Mouse (Mus musculus) midbrain, embryonic 11.5 days (tissue): ENCODE measurements at regions not wholly inside any gene's neighbourhood (a gene's known extent, or its start where the extent isn't known, plus 50 kb on each side); places are given as distances from the start of the nearest gene placed in this dataset.

Experiments
- ATAC-seq: fragments of 200-750 bp; cut with Nextera tagmentation; 2 replicates; pipeline ENCODE4 v1.8.0; 2017; ENCODE audit warnings: moderate TSS enrichment, moderate library complexity; ENCODE audit not compliant: low FRiP score
- DNase-seq: peaks from one replicate; pipeline ENCODE4 v3.0.0; 2015; ENCODE audit warnings: low spot score; ENCODE audit errors: missing footprints
- H3K27ac ChIP-seq: fragments of 300-500 bp; sonication (generic); 2 replicates; pipeline ENCODE4 v1.5.1; 2014; ENCODE audit warnings: low read depth, low read length
- H3K27me3 ChIP-seq: fragments of 300-500 bp; sonication (generic); 2 replicates; pipeline ENCODE4 v1.6.1; 2014; ENCODE audit warnings: mild to moderate bottlenecking, low read length, moderate library complexity, mixed read lengths; ENCODE audit not compliant: control insufficient read depth, insufficient read depth
- H3K36me3 ChIP-seq: fragments of 300-500 bp; sonication (generic); 2 replicates; pipeline ENCODE4 v1.6.1; 2014; ENCODE audit warnings: mild to moderate bottlenecking, low read length, moderate library complexity, mixed read lengths; ENCODE audit not compliant: control insufficient read depth, insufficient read depth
- H3K4me1 ChIP-seq: fragments of 300-500 bp; sonication (generic); 2 replicates; pipeline ENCODE4 v1.6.1; 2014; ENCODE audit warnings: low read length; ENCODE audit not compliant: control insufficient read depth, insufficient read depth
- H3K4me2 ChIP-seq: fragments of 300-500 bp; sonication (generic); 2 replicates; pipeline ENCODE4 v1.6.1; 2014; ENCODE audit warnings: mild to moderate bottlenecking, moderate library complexity
- H3K4me3 ChIP-seq: fragments of 300-500 bp; sonication (generic); 2 replicates; pipeline ENCODE4 v1.5.1; 2014; ENCODE audit warnings: low read depth, low read length
- H3K9ac ChIP-seq: fragments of 300-500 bp; sonication (generic); 2 replicates; pipeline ENCODE4 v1.6.1; 2014; ENCODE audit warnings: low read length
- H3K9me3 ChIP-seq: fragments of 300-500 bp; sonication (generic); 2 replicates; pipeline ENCODE4 v1.6.1; 2016; ENCODE audit warnings: low read length; ENCODE audit not compliant: control insufficient read depth
- WGBS: fragments of 180-500 bp; shearing (Covaris S2); extraction: QIAGEN DNeasy Blood & Tissue Kit; methylation state at CpG from one replicate; pipeline ENCODE4 v1.1.7; 2014; 5-methylcytosine and 5-hydroxymethylcytosine counted together

DNA sequence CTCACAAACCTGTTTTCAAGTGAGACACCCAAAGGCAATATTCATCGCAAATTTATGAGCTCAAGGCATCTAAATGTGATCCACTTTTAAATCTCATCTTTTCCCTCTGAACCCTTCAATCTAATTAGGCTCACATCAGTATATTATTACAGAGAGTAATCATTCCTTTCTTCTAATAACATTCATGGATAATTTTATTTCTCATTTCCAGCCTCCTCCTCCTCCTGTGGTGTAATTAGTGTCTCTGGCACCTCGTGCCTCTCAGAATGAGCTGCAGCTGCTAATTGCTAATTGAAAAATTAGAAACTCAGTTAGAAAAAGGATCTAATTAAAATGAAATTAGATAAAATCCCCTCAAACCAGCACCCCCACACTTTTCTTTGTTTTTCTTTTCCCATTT lies 420.5 kb upstream of the Camk1g start:
- Histone ChIP-seq H3K36me3 (no peaks in the 10 kb centered on the region), H3K4me1 (no peaks in the 10 kb centered on the region), H3K4me2 (no peak overlapping the region), H3K9ac (no peak overlapping the region), H3K4me3 (no peak overlapping the region), H3K27me3 (no peaks in the 10 kb centered on the region), H3K27ac (no peak overlapping the region), H3K9me3 (no peaks in the 10 kb centered on the region)
- 84% methylated on average over 2 of the region's 2 CpGs for WGBS
- ATAC-seq = no peak
- DNase-seq = no peak

DNA sequence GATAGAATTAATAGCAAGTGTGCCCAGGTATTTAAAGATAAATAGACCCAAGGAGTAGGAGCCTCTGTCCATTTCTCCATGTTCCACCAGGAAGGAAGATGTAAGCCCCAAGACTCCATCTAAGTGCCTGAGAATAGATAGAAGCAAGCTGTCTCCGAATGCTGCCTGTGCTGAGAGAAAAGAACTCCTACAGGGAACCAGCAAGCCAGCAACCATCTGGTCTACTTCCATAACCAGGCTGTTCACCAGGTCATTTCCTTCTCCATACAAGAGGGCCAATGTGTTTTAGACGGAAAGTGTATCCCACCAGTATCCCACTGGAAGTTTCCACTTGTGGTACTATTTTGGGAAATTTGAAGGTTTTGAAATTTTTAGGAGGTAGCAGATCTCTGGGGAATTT lies 418.4 kb upstream of the Camk1g start:
- 91% methylated on average over 2 of the region's 2 CpGs for WGBS
- H3K4me1 ChIP-seq = no peaks in the 10 kb centered on the region
- no peak overlapping the region for H3K4me3 ChIP-seq
- ATAC-seq (no peak), DNase-seq (no peak)
- H3K27ac ChIP-seq = no peak overlapping the region
- no peaks in the 10 kb centered on the region for H3K27me3 ChIP-seq
- no peak overlapping the region for H3K4me2 ChIP-seq
- no peak overlapping the region for H3K9ac ChIP-seq
- no peaks in the 10 kb centered on the region for H3K36me3 ChIP-seq
- H3K9me3 ChIP-seq = no peaks in the 10 kb centered on the region

DNA sequence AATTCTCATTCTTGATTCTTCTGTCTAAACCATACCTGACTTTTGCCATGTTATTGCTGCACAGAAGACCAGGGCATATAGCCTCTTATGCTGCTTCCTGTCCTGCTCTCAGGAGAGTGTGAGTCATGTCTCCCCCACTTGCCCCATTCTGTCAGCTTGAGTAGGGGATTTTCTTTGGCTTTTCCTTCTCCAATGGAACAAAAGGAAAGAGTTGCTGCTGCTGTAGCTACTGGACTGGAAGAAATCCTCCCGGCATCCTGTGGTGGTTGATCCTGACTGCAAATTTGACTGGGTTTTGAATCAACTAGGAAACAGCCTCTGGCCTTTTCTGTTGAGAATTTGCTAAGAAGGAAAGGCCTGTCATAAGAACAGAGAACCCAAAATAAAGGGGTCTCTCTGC lies 417.3 kb upstream of the Camk1g start:
- DNase-seq = no peak
- WGBS = 15% methylated on average over 1 of the region's 1 CpGs
- Histone ChIP-seq H3K36me3 (no peaks in the 10 kb centered on the region), H3K9ac (no peak overlapping the region), H3K9me3 (no peaks in the 10 kb centered on the region), H3K4me3 (no peak overlapping the region), H3K27ac (no peak overlapping the region), H3K4me2 (no peak overlapping the region), H3K4me1 (no peaks in the 10 kb centered on the region), H3K27me3 (no peaks in the 10 kb centered on the region)
- ATAC-seq = no peak

DNA sequence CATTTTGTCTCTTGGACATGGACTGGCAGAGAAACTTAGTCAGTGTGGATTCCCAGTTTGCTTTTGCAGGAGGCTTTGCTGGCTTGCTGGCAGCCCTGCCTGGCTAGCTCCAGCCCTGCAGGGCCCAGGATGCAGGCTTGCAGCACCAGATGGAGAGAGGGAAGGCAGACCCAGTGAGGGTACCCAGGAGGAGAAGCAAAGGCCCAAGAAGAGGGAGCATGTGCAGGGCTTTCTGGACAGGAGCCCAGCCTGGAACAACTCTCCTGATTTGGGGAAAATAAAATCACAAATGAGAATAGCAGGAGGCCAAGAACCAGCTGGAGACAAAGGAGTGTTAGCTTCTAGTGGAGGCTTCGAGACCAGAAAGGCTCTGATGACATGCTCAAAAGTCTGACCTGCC lies 414.9 kb upstream of the Camk1g start:
- no peaks in the 10 kb centered on the region for H3K4me1 ChIP-seq
- H3K9ac ChIP-seq = no peak overlapping the region
- WGBS = 89% methylated on average over 1 of the region's 1 CpGs
- DNase-seq = no peak
- no peaks in the 10 kb centered on the region for H3K36me3 ChIP-seq
- no peak overlapping the region for H3K4me2 ChIP-seq
- H3K9me3 ChIP-seq = no peaks in the 10 kb centered on the region
- ATAC-seq = no peak
- no peak overlapping the region for H3K27ac ChIP-seq
- no peaks in the 10 kb centered on the region for H3K27me3 ChIP-seq
- H3K4me3 ChIP-seq = no peak overlapping the region

DNA sequence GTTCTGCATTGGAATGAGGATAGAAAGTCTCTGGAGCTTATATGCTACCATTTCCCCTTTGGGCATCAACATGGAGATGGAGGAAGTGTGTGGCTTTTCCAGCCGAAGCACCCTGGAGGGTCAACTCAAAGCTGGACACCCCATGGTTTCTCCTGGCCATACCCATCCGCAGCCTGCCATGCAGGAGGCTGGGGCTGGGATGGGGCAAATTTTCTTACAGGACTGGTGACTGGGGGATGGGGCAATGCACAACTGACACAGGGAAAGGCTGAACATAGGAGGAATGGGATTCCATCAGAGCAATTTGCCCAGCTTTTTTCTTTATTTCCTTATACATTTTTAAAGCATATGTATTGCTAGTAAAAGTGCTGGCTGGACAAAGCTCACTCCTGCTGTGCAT lies 414.4 kb upstream of the Camk1g start:
- no peak for ATAC-seq
- DNase-seq = no peak
- H3K4me1 ChIP-seq = no peaks in the 10 kb centered on the region
- H3K4me3 ChIP-seq = no peak overlapping the region
- H3K36me3 ChIP-seq = no peaks in the 10 kb centered on the region
- no peaks in the 10 kb centered on the region for H3K9me3 ChIP-seq
- no peak overlapping the region for H3K27ac ChIP-seq
- no peaks in the 10 kb centered on the region for H3K27me3 ChIP-seq
- no peak overlapping the region for H3K4me2 ChIP-seq
- H3K9ac ChIP-seq = no peak overlapping the region
- WGBS = 55% methylated on average over 2 of the region's 2 CpGs

DNA sequence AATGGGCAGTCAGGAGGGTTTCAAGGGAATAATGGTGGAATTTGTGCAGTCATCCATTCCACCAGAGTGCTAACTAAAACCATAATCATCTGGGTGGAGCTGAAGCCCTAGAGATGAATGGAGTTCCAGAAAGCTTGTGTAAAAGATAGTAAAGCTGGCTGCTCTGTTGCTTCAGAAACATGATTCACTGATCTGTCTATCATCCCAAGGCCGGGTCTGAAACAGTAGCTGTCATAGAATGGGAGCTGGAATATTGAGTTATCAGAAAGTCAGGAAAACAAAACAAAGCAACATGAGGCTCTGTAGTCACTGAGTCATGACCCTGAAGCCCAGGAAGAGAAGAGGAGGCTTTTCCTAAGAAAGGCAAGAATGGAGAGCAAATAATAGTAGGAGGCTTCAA lies 408.1 kb upstream of the Camk1g start:
- no peak for ATAC-seq
- no peak for DNase-seq
- 39% methylated on average over 1 of the region's 1 CpGs for WGBS
- Histone ChIP-seq H3K27me3 (no peaks in the 10 kb centered on the region), H3K9ac (no peak overlapping the region), H3K36me3 (no peaks in the 10 kb centered on the region), H3K4me3 (no peak overlapping the region), H3K27ac (no peak overlapping the region), H3K4me1 (no peaks in the 10 kb centered on the region), H3K9me3 (no peaks in the 10 kb centered on the region), H3K4me2 (no peak overlapping the region)

DNA sequence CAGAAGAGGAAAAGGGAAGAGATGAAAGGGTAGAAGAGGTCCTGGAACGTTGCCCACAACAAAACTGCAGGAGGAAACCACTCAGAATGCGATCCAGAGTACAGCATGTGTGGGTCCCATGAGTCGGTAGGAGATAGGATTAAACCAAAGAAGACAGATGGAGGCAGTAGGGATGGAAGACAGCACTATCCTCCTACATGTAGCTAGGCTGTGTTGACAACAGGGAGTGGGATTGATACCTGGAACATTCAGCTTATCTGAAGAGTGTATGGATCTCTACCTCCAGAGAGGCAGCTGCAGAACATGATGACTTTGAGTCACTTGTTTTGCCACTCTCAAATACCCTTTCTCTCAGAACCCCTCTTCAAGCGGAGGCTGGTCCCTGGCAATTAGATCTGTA lies 399.4 kb upstream of the Camk1g start:
- Histone ChIP-seq H3K9ac (no peak overlapping the region), H3K27ac (no peak overlapping the region), H3K36me3 (no peaks in the 10 kb centered on the region), H3K4me1 (no peaks in the 10 kb centered on the region), H3K4me2 (no peak overlapping the region), H3K9me3 (no peaks in the 10 kb centered on the region), H3K4me3 (no peak overlapping the region), H3K27me3 (no peaks in the 10 kb centered on the region)
- 86% methylated on average over 4 of the region's 4 CpGs for WGBS
- ATAC-seq (no peak), DNase-seq (no peak)

DNA sequence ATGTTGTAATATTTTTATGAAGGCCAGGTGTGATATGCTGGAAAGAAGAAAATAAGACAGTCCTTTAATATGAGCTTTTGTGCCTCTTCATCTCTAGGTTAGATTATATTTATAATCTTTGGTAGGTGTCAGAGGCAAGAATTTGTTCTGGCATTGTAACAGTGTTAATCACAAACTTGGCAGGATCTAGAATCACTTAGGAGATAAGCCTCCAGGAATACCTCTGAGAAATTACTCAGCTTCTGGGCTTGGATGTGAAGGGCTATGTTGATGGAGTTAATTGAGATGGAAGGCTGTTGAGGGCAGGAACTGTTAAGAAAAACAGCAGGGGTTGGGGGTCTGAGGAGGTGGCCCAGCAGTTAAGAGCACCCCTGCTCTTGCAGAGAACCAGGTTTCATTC lies 394.0 kb upstream of the Camk1g start:
- Histone ChIP-seq H3K36me3 (no peaks in the 10 kb centered on the region), H3K9ac (no peak overlapping the region), H3K9me3 (no peaks in the 10 kb centered on the region), H3K27me3 (no peaks in the 10 kb centered on the region), H3K4me1 (no peaks in the 10 kb centered on the region), H3K4me3 (no peak overlapping the region), H3K4me2 (no peak overlapping the region), H3K27ac (no peak overlapping the region)
- ATAC-seq (no peak), DNase-seq (no peak)

DNA sequence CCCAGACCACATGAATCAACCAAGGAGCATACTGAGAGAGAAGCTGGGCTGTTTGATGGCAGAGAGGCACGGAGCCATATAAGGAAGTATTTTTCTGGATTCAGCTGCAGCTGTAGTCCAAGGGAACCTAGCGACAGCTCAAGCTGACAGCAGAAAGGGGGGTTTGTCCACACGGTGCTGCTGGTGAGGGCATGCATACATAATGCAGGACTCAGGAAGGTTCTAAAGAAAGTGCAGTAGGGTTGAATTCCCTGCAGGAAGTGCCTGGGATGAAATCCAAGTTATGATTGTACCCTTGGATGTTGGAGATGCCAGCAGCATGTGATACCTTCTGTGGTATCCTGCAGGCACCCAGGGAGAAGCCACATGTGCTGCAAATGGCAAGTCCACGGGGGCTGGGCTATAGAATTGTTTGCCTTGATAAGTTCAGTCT lies 381.7 kb upstream of the Camk1g start:
- no peak overlapping the region for H3K9ac ChIP-seq
- ATAC-seq (no peak), DNase-seq (no peak)
- no peaks in the 10 kb centered on the region for H3K9me3 ChIP-seq
- WGBS = 47% methylated on average over 4 of the region's 4 CpGs
- H3K27me3 ChIP-seq = no peaks in the 10 kb centered on the region
- H3K4me3 ChIP-seq = no peak overlapping the region
- H3K4me2 ChIP-seq = no peak overlapping the region
- H3K4me1 ChIP-seq = no peaks in the 10 kb centered on the region
- H3K27ac ChIP-seq = no peak overlapping the region
- H3K36me3 ChIP-seq = no peaks in the 10 kb centered on the region

DNA sequence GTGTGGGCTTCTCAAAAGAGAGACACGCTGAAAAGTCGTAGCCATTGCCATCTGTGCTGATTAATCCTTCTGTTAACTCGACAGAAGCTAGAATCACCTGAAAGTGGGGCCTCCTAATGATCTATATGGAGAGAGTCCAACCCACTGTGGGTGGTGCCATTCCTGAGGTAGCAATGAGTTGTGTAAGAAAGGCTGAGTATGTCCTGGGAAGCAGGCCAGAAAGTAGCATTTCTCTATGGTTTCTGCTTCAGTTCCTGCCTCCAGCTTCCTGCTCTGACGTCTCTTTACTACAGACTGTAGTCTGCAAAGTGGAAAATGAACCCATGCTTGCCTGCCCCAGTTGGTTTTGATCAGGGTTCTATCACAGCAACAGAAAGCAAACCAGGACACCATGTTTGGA lies 380.8 kb upstream of the Camk1g start:
- H3K9me3 ChIP-seq = no peaks in the 10 kb centered on the region
- WGBS = 71% methylated on average over 4 of the region's 4 CpGs
- no peak for ATAC-seq
- no peak for DNase-seq
- H3K4me3 ChIP-seq = no peak overlapping the region
- no peaks in the 10 kb centered on the region for H3K27me3 ChIP-seq
- no peak overlapping the region for H3K4me2 ChIP-seq
- no peaks in the 10 kb centered on the region for H3K36me3 ChIP-seq
- no peak overlapping the region for H3K27ac ChIP-seq
- no peaks in the 10 kb centered on the region for H3K4me1 ChIP-seq
- H3K9ac ChIP-seq = no peak overlapping the region
